Mouse (Mus musculus): ENCODE measurements around the gene Itga11. TPM values are rescaled to one million over a fixed set of nuclear protein-coding genes. Genes with fewer than 3 reads are reported as not detected.

Itga11 gene
- total RNA-seq, 2 experiments from 2014 or later, result 5.4 to 9.0 TPM

DNA sequence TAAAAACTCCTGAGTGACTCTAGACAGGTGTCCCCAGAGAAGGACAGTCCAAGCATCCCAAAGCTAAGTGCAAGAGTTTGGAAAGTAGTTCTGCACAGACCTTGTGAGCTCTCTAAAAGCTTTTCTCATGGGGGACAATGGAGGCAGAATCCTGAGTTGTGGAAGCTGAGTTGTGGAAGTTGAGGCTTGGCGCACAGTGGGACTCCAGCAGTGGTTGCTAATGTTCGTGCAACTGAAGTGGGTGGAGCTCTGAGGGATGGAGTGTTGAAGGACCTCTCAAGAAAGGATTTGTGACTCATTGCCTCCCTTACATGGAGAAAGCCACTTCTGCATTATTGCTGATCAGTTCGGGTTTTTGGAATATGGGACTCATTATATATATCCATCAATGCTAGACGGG is 1.8 kb downstream of the Itga11 start:
- DNase-seq, result no peak

- no peak for DNase-seq
Observed at GRCm38 (mm10) chr9:62684311-62684710, 6.7 kb downstream of the Itga11 start.

GRCm38 (mm10) chr9:62689748-62690147 is 12.1 kb downstream of the Itga11 start:
- DNase-seq, result no peak

GRCm38 (mm10) chr9:62694054-62694453 is 16.4 kb downstream of the Itga11 start:
- DNase-seq, result peak; percentile 48

DNA sequence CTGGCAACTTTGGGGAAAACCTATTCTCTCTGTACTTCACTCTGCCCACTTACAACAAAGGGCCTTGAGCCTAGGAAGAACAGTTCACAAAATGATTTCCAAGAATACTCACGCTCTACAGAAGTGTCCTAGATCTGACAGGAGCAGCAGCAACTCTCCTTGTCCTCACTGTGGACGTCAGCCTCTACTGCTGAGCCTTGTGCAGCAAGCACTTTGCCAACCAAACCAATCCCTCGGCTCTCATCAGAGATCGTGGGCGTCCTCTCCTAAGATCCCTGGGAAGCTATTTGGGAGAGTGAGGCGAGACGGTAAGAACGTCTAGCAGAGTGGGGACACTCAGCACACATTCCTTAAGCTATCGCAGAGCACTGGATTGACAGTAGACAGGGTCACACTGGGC is 17.6 kb downstream of the Itga11 start:
- no peak for DNase-seq

GRCm38 (mm10) chr9:62696799-62697198 is 19.2 kb downstream of the Itga11 start:
- DNase-seq, result no peak

DNA sequence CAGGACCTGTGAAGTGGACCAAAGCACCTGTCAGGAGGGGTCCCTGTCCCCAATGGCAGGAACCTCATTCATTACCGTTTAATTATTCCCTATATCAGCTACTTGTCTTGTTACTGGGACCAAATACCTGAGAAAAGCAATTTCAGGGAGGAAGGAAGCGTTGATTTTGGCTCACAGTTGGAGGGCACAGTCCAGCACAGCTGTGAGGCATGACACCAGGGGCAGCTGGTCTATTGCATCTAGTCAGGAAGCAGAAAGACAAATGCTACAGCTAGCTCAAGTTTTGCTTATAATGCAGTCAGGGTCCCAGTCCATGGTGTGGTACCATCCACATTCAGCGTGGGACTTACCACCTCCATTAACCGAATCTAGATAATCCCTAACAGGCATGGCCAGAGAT is 29.6 kb downstream of the Itga11 start:
- no peak for DNase-seq

DNA sequence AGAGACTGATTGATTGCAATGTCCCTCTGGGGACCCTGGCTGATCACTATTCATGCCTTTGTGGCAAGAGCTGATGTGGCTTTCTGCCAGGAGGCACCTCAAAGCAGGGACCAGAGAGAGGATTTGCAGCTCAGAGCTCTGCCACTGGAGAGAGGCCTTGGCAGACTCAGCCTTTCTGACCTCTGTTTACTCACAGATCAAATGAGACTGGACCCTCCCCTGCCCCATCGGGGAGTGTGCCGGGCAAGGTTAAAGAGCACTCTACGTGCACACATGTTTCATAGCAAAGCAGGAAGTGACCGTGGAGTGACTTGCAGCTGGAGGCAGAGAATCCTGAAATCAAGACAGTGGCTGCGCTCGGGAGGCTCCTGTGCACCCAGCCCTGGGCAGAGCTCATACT is 30.2 kb downstream of the Itga11 start:
- no peak for DNase-seq

GRCm38 (mm10) chr9:62709983-62710382 is 32.4 kb downstream of the Itga11 start:
- no peak for DNase-seq

DNA sequence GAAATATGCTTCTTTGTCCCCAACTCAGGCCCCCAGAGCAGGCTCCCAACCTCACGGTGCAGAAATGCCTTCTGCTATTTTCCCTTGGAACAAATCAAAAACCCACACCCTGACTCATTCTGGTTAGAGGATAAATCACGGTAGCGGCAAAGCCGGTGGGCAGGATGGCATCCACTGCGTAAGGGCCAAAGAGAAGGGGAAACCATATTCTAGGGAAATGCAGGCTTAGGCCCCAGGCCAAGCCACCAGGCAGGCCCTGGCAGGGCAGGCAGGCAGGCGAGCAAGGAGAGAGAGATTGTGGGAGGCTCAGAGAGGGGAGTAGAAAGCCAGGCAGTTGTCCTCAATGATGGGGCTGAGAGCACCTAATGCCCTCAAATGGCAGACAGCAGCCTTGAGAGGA is 34.7 kb downstream of the Itga11 start:
- DNase-seq, result no peak

- no peak for DNase-seq
Observed at GRCm38 (mm10) chr9:62713040-62713439, 35.4 kb downstream of the Itga11 start.

DNA sequence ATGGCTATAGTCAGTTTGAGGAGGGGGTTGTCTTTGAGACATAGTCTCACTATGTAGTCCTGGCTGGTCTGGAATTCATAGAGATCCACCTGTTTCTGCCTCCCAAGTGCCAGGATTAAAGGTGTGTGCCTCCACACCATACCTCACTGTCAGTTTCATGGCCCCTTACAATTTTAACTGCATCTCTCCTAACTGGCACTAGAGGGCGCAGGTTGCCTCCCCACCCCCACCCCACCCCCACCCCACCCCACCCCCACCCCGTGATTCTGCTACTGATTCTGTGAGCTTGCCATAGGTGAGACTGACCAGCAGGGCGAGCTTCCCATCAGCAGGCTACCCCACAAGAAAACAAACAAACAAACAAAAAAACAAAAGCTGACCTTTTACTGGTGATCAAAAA is 36.7 kb downstream of the Itga11 start:
- no peak for DNase-seq

DNA sequence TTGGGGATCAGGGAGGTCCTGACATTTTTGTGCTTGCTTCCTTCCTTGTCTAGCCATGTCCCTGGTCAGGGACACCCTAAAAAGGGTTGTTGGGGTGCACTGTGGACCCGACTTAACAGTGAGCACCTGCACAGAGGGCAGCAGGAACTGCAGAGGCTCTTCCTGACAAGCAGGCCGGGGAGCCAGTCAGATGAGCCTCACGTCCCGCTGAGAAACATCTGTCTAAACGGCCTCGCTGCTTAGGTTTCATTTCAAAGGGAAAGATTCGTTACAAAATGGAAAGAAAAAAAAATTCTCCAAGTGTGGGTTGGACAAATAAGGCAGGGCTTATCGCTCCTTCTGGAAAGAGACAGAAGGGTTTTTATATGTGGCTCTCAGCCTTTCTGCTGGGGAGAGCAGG is 40.4 kb downstream of the Itga11 start:
- no peak for DNase-seq

DNA sequence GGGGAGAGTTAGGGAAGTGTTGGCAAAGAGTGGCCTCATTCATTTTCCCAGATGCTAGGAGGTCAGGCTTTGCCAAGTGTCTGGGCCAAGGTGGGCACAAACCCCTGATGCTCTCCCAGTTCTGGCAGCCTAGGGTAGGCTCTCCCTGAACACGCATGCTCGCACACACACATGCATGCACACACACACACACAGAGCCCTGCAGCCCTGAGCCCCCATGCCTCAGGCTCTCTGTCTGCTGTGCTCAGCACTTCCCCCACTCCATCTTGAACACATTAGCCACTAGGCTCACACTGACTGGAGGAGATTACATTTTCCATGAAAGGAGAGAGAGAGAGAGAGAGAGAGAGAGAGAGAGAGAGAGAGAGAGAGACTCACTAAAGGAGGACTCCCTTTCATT is 44.2 kb downstream of the Itga11 start:
- no peak for DNase-seq

GRCm38 (mm10) chr9:62722716-62723115 is 45.1 kb downstream of the Itga11 start:
- no peak for DNase-seq

GRCm38 (mm10) chr9:62724175-62724574 is 46.5 kb downstream of the Itga11 start:
- no peak for DNase-seq

DNA sequence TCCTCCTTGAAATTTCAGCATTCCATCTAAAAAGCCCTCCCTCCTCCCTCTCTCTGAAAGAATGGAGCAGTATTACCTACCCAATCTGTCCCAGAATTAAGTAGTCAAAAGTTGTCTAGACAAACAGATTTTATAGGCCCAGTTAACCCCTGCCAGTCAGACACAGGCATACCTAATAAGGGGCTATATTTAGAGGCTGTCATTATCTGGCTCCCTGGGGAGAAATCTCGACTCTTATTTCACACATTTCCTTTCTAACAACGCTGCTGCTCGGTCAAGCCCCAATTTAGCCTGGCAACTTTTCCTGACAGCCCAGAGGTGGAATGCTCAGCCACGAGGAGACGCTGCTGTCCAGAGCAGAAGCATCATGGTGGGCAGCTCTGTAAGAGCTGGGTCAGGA is 47.6 kb downstream of the Itga11 start:
- DNase-seq, result no peak

GRCm38 (mm10) chr9:62726472-62726871 is 48.8 kb downstream of the Itga11 start:
- DNase-seq, result no peak

GRCm38 (mm10) chr9:62744558-62745275 is 67.1 kb downstream of the Itga11 start:
- peak; percentile 69 for DNase-seq

- DNase-seq, result no peak
Observed at GRCm38 (mm10) chr9:62746646-62747045, 69.0 kb downstream of the Itga11 start.

DNA sequence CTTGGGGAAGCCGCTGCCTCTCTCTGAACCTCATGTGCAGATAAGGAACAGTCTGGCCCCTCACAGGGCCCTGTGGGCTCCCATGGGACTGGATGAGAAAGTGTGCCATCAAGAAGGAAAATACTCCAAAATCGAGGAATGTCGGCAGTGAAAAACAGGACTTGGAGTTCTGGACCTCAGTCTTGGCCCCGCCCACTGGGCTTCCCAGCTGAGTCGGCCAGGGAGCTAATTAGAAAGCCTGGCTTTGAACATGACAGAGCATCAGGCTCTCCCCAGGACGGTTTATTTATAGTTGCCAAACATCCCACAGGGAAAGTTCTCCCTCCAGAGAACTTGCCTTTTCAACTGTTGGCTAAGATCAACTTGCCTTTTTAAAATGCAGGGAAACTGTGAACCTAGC is 72.0 kb downstream of the Itga11 start:
- DNase-seq, result no peak

DNA sequence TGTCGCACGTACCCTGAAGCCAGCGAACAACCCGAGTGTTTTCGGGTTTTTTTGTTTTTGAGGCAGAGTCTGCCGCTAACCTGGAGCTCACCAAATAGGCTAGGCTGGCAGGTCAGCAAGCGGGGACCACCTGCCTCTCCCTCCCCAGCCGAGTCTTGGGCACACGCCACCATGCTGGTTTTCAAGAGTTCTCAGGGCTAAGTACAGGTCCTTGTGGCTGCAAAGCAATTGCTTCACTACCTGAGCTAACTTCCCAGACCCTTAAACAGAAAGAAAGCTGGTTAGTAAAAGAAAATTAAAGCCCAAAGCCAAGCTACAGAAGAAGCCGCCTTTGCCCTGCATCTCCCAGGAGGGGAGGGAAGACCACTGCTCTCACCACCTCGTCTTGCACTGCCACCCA is 72.8 kb downstream of the Itga11 start:
- no peak for DNase-seq

DNA sequence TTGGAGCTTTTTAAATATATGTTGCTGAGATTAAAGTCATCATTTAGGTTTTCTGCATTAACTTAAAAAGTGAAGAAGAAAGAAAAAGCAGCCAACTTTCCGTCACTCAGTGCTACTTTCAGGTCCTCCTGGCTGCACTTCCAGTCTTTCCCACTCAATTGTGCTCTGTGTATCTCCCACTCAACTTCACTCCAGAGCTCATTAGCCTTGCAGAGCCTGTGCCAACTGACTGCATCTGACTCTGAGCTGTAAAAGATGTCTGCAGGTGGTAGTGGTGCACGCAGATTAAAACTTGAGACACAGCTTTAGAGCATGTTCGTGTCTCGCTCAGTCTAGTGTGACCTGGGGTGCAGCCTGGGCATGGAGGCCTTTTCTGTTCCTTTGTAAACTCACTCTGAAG is 80.7 kb downstream of the Itga11 start:
- no peak for DNase-seq

GRCm38 (mm10) chr9:62759601-62760000 is 82.0 kb downstream of the Itga11 start:
- DNase-seq, result no peak

GRCm38 (mm10) chr9:62763478-62763877 is 85.9 kb downstream of the Itga11 start:
- no peak for DNase-seq
